Mouse (Mus musculus) erythroblast, embryonic 14.5 days (primary cell): ENCODE results near the gene Clca1.

ENCODE experiments used
- GATA1 ChIP-seq: IDR thresholded peaks from 2 replicates; pipeline ENCODE4 v1.6.1; 2012; ENCODE audit warnings: low read length, inconsistent platforms, mixed read lengths
- TAL1 ChIP-seq: IDR thresholded peaks from 3 replicates; pipeline ENCODE4 v1.6.1; 2012; ENCODE audit warnings: low read length, inconsistent platforms, mixed read lengths

DNA sequence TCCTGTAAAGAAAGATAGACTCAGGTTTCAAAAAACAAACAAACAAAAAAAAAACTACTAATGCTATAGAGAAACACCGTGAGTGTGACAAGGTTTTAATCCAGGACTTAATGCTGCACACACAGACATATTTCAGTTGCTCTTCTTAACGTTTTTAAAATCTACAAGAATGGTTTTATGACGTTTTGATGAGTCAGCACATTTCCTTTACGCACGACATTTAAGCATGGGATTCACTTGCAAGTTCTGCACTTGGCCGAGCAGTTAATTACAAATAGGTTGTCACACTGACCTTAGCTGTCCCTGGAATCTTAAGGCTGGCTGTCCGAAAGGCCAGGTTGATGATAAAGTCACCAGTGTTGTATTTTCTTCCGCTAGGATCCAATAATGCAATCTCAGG is 48.3 kb upstream of the Clca1 start:
- TF ChIP-seq TAL1 (no peak), GATA1 (no peak)
